Mouse (Mus musculus) macrophage (primary cell): ENCODE results near the gene Tm4sf5. TPM values are rescaled to one million over a fixed set of nuclear protein-coding genes. Genes with fewer than 3 reads are reported as not detected.
"Not testable (repeated sequence)": the region's sequence is repeated elsewhere in the genome, so short reads cannot be mapped to it uniquely, and the experiment has no call there.

Experiments used
- H3K27ac ChIP-seq: fragments of 350-480 bp; formaldehyde crosslinking; 2 replicates; pipeline ENCODE4 v1.9.0; 2021
- H3K36me3 ChIP-seq: fragments of 350-480 bp; formaldehyde crosslinking; 2 replicates; pipeline ENCODE4 v1.9.0; 2021; ENCODE audit errors: inconsistent target
- H3K4me3 ChIP-seq: fragments of 350-480 bp; formaldehyde crosslinking; 2 replicates; pipeline ENCODE4 v1.9.0; 2021; ENCODE audit errors: inconsistent target
- H3K79me2 ChIP-seq: fragments of 350-480 bp; formaldehyde crosslinking; 2 replicates; pipeline ENCODE4 v1.9.0; 2021; ENCODE audit errors: inconsistent target
- WGBS: methylation state at CpG from one replicate; pipeline ENCODE4 v1.1.7; 2026; ENCODE audit warnings: inconsistent platforms; ENCODE audit not compliant: missing documents; 5-methylcytosine and 5-hydroxymethylcytosine counted together
- polyA plus RNA-seq: library from polyadenylated mRNA; stranded (reverse); fragments of 250-400 nt; gene quantifications from 3 replicates; pipeline ENCODE4 v1.2.4, GENCODE M21; 2018; ENCODE audit warnings: inconsistent platforms

The Tm4sf5 gene
- polyA plus RNA-seq, 1 experiment from 2014 or later, result 2.7 TPM

- WGBS, result 91% methylated on average over 10 of the region's 10 CpGs
- Histone ChIP-seq H3K27ac (no peak within 1 kb of the TSS), H3K4me3 (no peak within 1 kb of the TSS), H3K79me2 (no peaks in the 10 kb centered on the region), H3K36me3 (no peaks in the 10 kb centered on the region)
Observed at GRCm38 (mm10) chr11:70518923-70519322, 13.9 kb downstream of the Tm4sf5 start, which contains the start of gene Gltpd2. Gene Gltpd2, plus strand, starts transcription at chr11:70519196.

GRCm38 (mm10) chr11:70520178-70520769 lies 15.2 kb downstream of the Tm4sf5 start:
- 90% methylated on average over 38 of the region's 41 CpGs for WGBS
- no peaks in the 10 kb centered on the region for H3K36me3 ChIP-seq
- H3K79me2 ChIP-seq, result peaks cover under 1% of the 10 kb centered on the region; the same call in 1 of the 2 replicates
- no peak overlapping the region for H3K4me3 ChIP-seq
- no peak overlapping the region for H3K27ac ChIP-seq

- H3K4me3 ChIP-seq, H3K27ac ChIP-seq: not testable (repeated sequence)
- 95% methylated on average over 5 of the region's 8 CpGs for WGBS
- peaks cover 19% of the 10 kb centered on the region for H3K36me3 ChIP-seq
- peaks cover 23% of the 10 kb centered on the region for H3K79me2 ChIP-seq
Observed at GRCm38 (mm10) chr11:70523306-70523989, 18.4 kb downstream of the Tm4sf5 start.

DNA sequence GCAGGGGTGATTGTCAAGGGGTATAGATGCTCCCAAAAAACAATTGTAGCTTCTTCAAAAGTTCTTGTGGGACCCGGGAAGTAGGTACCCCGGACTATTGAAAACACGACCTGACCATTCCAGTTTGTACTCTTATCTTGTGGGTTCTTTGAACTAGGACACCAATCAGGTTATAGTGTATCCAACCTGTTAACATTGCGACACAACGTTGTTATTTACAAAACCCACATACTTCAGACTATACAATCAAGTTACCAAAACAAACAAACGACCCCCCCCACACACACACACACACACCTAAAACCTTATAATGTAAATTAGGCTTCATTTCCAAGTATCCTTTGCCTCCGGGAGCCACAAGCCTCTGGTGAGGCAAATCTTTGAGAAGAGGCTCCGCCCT lies 19.7 kb downstream of the Tm4sf5 start:
- Histone ChIP-seq H3K27ac (peak overlapping the region; percentile 79), H3K4me3 (peak overlapping the region; percentile 97), H3K36me3 (peaks cover 19% of the 10 kb centered on the region), H3K79me2 (peaks cover 23% of the 10 kb centered on the region)
- WGBS, result 6% methylated on average over 6 of the region's 8 CpGs

GRCm38 (mm10) chr11:70525184-70525678 lies 20.2 kb downstream of the Tm4sf5 start, which contains the start of gene Psmb6:
Gene Psmb6, plus strand, starts transcription at chr11:70525367.
- WGBS, result 0% methylated on average over 25 of the region's 26 CpGs
- Histone ChIP-seq H3K27ac (peak within 1 kb of the TSS; percentile 79), H3K36me3 (peaks cover 19% of the 10 kb centered on the region), H3K4me3 (peak within 1 kb of the TSS; percentile 97), H3K79me2 (peaks cover 23% of the 10 kb centered on the region)

DNA sequence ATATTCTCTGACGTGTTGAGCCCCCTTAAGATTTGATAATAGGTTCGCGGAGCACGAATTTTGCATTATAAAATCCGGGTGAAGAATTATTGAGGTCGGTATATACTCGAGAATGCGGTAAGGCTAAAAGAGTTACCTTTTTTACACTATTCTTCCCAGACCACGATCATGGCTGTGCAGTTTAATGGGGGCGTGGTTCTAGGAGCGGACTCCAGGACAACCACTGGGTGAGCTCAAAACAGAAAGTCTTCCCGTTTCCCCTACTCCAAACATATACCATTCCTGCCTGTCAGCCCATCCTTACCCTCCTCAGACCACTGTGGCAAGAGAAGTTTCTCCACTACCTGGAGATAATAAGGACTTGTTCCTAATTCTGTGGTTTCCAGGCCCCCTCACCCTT lies 20.7 kb downstream of the Tm4sf5 start:
- H3K79me2 ChIP-seq, result peaks cover 23% of the 10 kb centered on the region
- peaks cover 19% of the 10 kb centered on the region for H3K36me3 ChIP-seq
- H3K4me3 ChIP-seq, result peak overlapping the region; percentile 97
- H3K27ac ChIP-seq, result peak overlapping the region; percentile 79
- WGBS, result 2% methylated on average over 12 of the region's 12 CpGs

DNA sequence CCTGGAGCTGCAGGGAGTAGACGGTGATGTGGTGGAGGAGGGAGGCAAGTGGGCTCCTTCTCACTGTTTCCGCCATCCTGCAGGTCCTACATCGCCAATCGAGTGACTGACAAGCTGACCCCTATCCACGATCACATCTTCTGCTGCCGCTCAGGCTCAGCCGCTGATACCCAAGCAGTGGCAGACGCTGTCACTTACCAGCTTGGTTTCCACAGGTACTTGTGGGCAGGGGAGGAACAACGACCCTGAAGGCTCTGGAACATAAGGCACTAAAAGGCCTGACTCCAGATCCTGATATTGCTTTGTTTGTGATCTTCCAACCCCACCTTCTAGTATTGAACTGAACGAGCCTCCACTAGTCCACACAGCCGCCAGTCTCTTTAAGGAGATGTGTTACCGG lies 21.2 kb downstream of the Tm4sf5 start:
- 99% methylated on average over 12 of the region's 12 CpGs for WGBS
- Histone ChIP-seq H3K79me2 (peaks cover 23% of the 10 kb centered on the region), H3K36me3 (peaks cover 19% of the 10 kb centered on the region), H3K4me3 (peak overlapping the region; percentile 97), H3K27ac (peak overlapping the region; percentile 79)

GRCm38 (mm10) chr11:70528610-70529009 lies 23.6 kb downstream of the Tm4sf5 start:
- H3K36me3 ChIP-seq, result peaks cover 19% of the 10 kb centered on the region
- peaks cover 23% of the 10 kb centered on the region for H3K79me2 ChIP-seq
- 59% methylated on average over 7 of the region's 7 CpGs for WGBS
- H3K27ac ChIP-seq, result peak overlapping the region; percentile 79
- H3K4me3 ChIP-seq, result no peak overlapping the region

DNA sequence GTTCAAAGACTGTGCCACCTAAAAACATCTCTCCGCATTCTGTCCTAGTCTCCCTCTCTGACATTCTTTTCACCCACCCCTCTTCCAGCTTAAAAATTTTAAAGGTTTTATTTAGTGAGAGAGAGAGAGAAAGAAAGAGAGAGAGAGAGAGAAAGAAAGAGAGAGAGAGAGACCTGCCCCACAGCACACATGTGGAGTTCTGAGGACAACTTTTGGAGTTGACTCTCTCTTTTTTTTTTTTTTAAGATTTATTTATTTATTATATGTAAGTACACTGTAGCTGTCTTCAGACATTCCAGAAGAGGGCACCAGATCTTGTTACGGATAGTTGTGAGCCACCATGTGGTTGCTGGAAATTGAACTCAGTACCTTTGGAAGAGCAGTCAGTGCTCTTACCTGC lies 26.0 kb downstream of the Tm4sf5 start:
- WGBS, result 43% methylated on average over 1 of the region's 2 CpGs
- H3K4me3 ChIP-seq, H3K27ac ChIP-seq: not testable (repeated sequence)
- Histone ChIP-seq H3K36me3 (peaks cover 19% of the 10 kb centered on the region), H3K79me2 (peaks cover 15% of the 10 kb centered on the region)

GRCm38 (mm10) chr11:70532839-70533238 lies 27.8 kb downstream of the Tm4sf5 start, which contains the start of gene Gm40193:
Gene Gm40193, minus strand, starts transcription at chr11:70532939.
- Histone ChIP-seq H3K79me2 (no peaks in the 10 kb centered on the region), H3K4me3 (no peak within 1 kb of the TSS), H3K36me3 (0 out of 2 replicates have a peak, but pooled peaks cover 3% of the 10 kb centered on the region), H3K27ac (no peak within 1 kb of the TSS)
- 100% methylated on average over 4 of the region's 6 CpGs for WGBS

DNA sequence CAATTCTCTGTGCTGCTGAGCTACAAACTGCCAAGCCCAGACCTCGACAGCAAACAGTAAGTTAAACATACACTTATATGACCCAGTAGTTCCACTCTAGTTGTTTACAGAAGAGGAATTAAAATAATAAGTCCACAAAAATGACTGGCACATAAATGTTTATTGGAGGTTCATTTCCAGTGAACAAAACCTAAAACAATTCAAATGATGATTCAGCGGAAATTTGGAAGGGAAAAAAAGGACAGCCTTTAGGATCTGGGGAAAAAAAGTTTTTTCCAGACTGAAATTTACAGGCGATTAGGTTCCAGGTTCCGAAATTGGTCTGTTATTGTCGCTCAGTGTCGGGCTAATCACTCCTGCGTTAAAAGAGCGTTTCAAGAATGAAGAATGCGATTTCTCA lies 34.4 kb downstream of the Tm4sf5 start:
- Histone ChIP-seq H3K36me3 (peaks cover 23% of the 10 kb centered on the region), H3K27ac (peak overlapping the region; percentile 51)
- 17% methylated on average over 9 of the region's 9 CpGs for WGBS

DNA sequence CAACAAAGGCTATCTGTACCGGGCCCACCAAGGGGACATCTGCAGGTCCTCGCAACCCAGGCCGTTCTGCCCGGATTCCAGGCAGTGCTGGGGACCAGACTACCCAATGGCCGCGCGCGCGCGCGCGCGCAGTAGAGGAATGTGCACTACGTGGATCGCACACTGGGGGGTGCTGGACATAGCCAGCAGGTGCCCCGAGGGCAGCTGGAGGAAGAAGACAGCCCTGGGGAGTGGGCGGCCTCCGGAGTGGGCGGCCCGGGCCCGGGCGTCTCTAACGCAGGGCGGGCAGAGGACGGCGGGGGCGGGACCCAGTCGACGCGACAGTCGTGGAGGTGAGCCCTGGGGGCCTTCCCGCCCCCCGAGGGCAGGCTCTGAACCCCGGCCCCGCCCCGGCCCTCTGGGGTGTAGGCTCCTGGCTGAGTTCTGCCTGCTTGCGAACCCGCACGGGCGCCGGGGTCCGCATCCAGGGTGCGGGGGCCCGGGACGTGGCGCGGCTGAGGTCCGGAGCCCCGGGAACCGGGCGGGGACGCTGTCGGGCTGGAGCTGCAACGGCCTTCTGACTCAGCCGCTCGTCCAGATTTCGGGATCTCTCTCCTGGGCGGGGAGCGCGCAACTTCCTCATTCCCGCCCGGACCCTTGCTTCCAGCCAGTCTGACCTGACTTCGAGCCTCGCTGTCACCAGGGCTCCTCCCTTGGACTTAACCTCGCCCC lies 35.0 kb downstream of the Tm4sf5 start, which contains the start of gene Pld2:
Pld2 (plus strand) TSS at position 188 of the 711 bp plus-strand sequence.
- Histone ChIP-seq H3K79me2 (peaks cover 26% of the 10 kb centered on the region; the same call in 1 of the 2 replicates), H3K27ac (peak within 1 kb of the TSS; percentile 51), H3K36me3 (peaks cover 29% of the 10 kb centered on the region), H3K4me3 (peak within 1 kb of the TSS; percentile 48)
- WGBS, result 1% methylated on average over 34 of the region's 65 CpGs

More for the DNA sequence above, 34.4 kb downstream of the Tm4sf5 start:
- Histone ChIP-seq H3K79me2 (peaks cover 26% of the 10 kb centered on the region; the same call in 1 of the 2 replicates), H3K4me3 (peak overlapping the region; percentile 48)

- 91% methylated on average over 7 of the region's 7 CpGs for WGBS
- H3K4me3 ChIP-seq, result peak overlapping the region; percentile 36
Observed at GRCm38 (mm10) chr11:70540928-70541327, 35.9 kb downstream of the Tm4sf5 start.

DNA sequence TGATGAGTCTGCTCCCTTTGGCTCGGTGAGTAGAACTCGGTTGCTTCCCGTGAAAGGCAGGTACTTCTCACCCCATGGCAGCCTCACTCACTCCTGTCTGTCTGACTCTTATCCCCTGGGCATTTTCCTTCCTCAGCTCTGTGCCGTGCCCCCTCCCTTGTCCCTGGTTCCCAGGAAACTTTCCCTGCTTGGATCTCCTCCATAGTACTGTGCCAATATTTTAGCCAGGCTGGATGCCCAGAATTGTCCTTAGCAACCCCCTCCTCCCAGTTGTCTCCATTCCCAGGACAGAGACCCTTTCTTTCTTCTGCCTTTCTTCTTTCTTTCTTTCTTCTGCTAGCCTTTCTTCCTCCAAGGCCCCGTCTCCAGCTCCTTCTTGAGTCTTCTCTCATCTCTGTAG lies 36.4 kb downstream of the Tm4sf5 start:
- no peak overlapping the region for H3K4me3 ChIP-seq
- H3K79me2 ChIP-seq, result peaks cover 26% of the 10 kb centered on the region; the same call in 1 of the 2 replicates
- 93% methylated on average over 5 of the region's 5 CpGs for WGBS
- no peak overlapping the region for H3K27ac ChIP-seq
- H3K36me3 ChIP-seq, result peaks cover 40% of the 10 kb centered on the region

More at GRCm38 (mm10) chr11:70540928-70541327, 35.9 kb downstream of the Tm4sf5 start:
- Histone ChIP-seq H3K27ac (peak overlapping the region; percentile 22; the same call in 1 of the 2 replicates), H3K79me2 (peaks cover 26% of the 10 kb centered on the region; the same call in 1 of the 2 replicates), H3K36me3 (peaks cover 35% of the 10 kb centered on the region)
